In the genomic region with DNA sequence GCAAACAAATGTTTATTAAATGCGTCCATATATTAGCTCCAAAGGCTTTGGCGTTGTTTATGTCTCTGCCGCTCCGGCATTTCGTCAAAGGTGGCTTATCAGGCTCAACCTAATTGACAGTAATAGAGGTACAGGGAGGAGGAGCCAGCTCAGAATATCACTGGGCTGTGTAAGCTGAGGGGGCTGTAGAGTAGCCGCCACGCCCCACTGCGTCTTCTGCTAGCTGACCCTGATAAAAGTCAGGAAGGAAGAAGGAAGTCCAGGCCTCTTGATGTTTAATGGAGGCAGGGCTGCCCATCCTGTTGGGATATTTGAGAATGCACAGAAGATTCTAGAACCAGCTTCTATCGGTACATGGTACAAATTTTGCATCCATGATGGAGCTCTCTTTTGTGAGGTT, we compare ENCODE assay signal across 23 mouse cellular contexts.
"Had no signal": no experiment of that assay in that cellular context is flagged by ENCODE, and none has a peak within 500 bp of the region (broad histone marks: within the 10 kb centered on the region; RNA-seq: fewer than 3 reads in every experiment).

No protein-coding gene starts in this region.

- H3K4me1 ChIP-seq: heart, embryonic 13.5 days; heart, embryonic 15.5 days; hindbrain, embryonic 13.5 days; hindbrain, embryonic 15.5 days; kidney, embryonic 15.5 days; limb, embryonic 10.5 days; limb, embryonic 12.5 days had no signal

- H3K4me3 ChIP-seq: heart, adult 2 months; heart, embryonic 13.5 days; heart, embryonic 15.5 days; hindbrain, embryonic 13.5 days; hindbrain, embryonic 15.5 days; kidney, embryonic 15.5 days; layer of hippocampus, adult 2 months; left cerebral cortex, adult 2 months; limb, embryonic 10.5 days; limb, embryonic 12.5 days had no signal

- H3K9me3 ChIP-seq: heart, embryonic 13.5 days; heart, embryonic 15.5 days; hindbrain, embryonic 13.5 days; hindbrain, embryonic 15.5 days; kidney, embryonic 15.5 days; limb, embryonic 10.5 days; limb, embryonic 12.5 days had no signal

- H3K9ac ChIP-seq: heart, embryonic 13.5 days; heart, embryonic 15.5 days; hindbrain, embryonic 13.5 days; hindbrain, embryonic 15.5 days; kidney, embryonic 15.5 days; limb, embryonic 12.5 days had no signal

- H3K27me3 ChIP-seq: heart, embryonic 13.5 days; heart, embryonic 15.5 days; hindbrain, embryonic 13.5 days; hindbrain, embryonic 15.5 days; kidney, embryonic 15.5 days; limb, embryonic 12.5 days had no signal

- H3K27ac ChIP-seq: heart, adult 2 months; heart, embryonic 15.5 days; hindbrain, embryonic 13.5 days; hindbrain, embryonic 15.5 days; hindbrain, postnatal 0 days; kidney, embryonic 15.5 days; kidney, postnatal 0 days; layer of hippocampus, adult 2 months; left cerebral cortex, adult 2 months; limb, embryonic 10.5 days; limb, embryonic 12.5 days had no signal

- H3K36me3 ChIP-seq: heart, embryonic 13.5 days; heart, embryonic 15.5 days; hindbrain, embryonic 13.5 days; hindbrain, embryonic 15.5 days; kidney, embryonic 15.5 days; limb, embryonic 10.5 days; limb, embryonic 12.5 days had no signal

- DNase-seq: gastrocnemius, postnatal 14 days; gastrocnemius, postnatal 36 days; heart, adult 2 months; heart, postnatal 14 days; heart, postnatal 36 days; kidney, adult 11 months; kidney, adult 2 months; kidney, adult 9 months; kidney, postnatal 14 days; kidney, postnatal 36 days had no signal

- ATAC-seq: forebrain, embryonic 16.5 days; hindbrain, postnatal 0 days; intestine, embryonic 16.5 days had no signal

- H3K4me2 ChIP-seq: heart, embryonic 13.5 days; heart, embryonic 15.5 days; hindbrain, embryonic 13.5 days; hindbrain, embryonic 15.5 days; kidney, embryonic 15.5 days; limb, embryonic 12.5 days had no signal
